Mouse (Mus musculus) liver, adult 2 months (tissue): ENCODE measurements at regions not wholly inside any gene's neighbourhood (a gene's known extent, or its start where the extent isn't known, plus 50 kb on each side); places are given as distances from the start of the nearest gene placed in this dataset.

ENCODE experiments used
- CTCF ChIP-seq: fragments of 200-500 bp; IDR thresholded peaks from 2 replicates; pipeline ENCODE4 v1.5.1; 2011; ENCODE audit warnings: low read depth, low read length, control low read depth
- POLR2A ChIP-seq: fragments of 200-500 bp; IDR thresholded peaks from 2 replicates; pipeline ENCODE4 v1.6.1; 2011; ENCODE audit warnings: low read length, control low read depth; ENCODE audit not compliant: insufficient read depth; ENCODE audit errors: extremely low read depth

DNA sequence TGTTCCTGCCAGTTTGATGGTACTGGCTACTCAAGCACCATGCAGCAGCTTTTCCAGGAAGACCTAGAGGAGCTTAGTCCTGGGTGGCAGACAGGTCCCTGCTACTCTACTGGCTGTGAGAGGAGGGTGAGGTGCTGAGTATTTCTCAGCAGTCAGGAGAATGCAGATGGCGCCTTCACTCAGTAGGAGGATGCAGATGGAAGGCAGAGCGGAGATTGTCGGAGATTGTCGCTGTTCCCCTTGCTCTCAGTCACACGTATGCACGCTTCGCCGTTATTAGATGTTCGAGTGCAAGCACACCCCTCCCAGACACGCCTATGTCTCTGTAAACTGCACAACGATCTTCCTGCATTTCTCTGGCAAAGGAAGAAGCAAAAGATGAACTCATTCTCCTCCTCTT lies 261.4 kb upstream of the Cnr1 start:
- no peak for TF ChIP-seq CTCF
- no peak for TF ChIP-seq POLR2A
